Mouse (Mus musculus) hindbrain, postnatal 0 days (tissue): Measurements from ENCODE around the gene Synpo2l. TPM values are rescaled to one million over a fixed set of nuclear protein-coding genes. Genes with fewer than 3 reads are reported as not detected.
A peak's percentile ranks its signal among the peaks of the same experiment; 100 is the strongest.

ENCODE experiments used
- ATAC-seq: fragments of 200-750 bp; cut with Nextera tagmentation; 2 replicates; pipeline ENCODE4 v1.8.0; 2017; ENCODE audit warnings: mild to moderate bottlenecking, moderate TSS enrichment, moderate library complexity
- DNase-seq: peaks from one replicate; pipeline ENCODE4 v3.0.0-alpha.2; 2015; ENCODE audit warnings: low spot score
- H3K27ac ChIP-seq: fragments of 300-500 bp; sonication (generic); 2 replicates; pipeline ENCODE4 v1.5.1; 2014; ENCODE audit warnings: mild to moderate bottlenecking
- H3K27me3 ChIP-seq: fragments of 300-500 bp; sonication (generic); 2 replicates; pipeline ENCODE4 v1.6.1; 2014; ENCODE audit warnings: low read length, mixed read lengths; ENCODE audit not compliant: insufficient read depth
- H3K36me3 ChIP-seq: fragments of 300-500 bp; sonication (generic); 2 replicates; pipeline ENCODE4 v1.6.1; 2014; ENCODE audit warnings: low read length, mixed read lengths; ENCODE audit not compliant: insufficient read depth
- H3K4me1 ChIP-seq: fragments of 300-500 bp; sonication (generic); 2 replicates; pipeline ENCODE4 v1.6.1; 2014; ENCODE audit warnings: antibody characterized with exemption, low read length, mixed read lengths; ENCODE audit not compliant: insufficient read depth
- H3K4me2 ChIP-seq: fragments of 300-500 bp; sonication (generic); 2 replicates; pipeline ENCODE4 v1.6.1; 2014; ENCODE audit warnings: low read depth, mild to moderate bottlenecking, low read length, moderate library complexity, mixed read lengths
- H3K4me3 ChIP-seq: fragments of 300-500 bp; sonication (generic); 2 replicates; pipeline ENCODE4 v1.5.1; 2014; ENCODE audit warnings: low read length
- H3K9ac ChIP-seq: fragments of 300-500 bp; sonication (generic); replicated peaks from 2 replicates; pipeline ENCODE4 v1.6.1; 2014; ENCODE audit warnings: mild to moderate bottlenecking, low read length, moderate library complexity, mixed read lengths
- H3K9me3 ChIP-seq: fragments of 300-500 bp; sonication (generic); 2 replicates; pipeline ENCODE4 v1.6.1; 2016; ENCODE audit warnings: low read length, mixed read lengths
- CTCF ChIP-seq: IDR thresholded peaks from 2 replicates; pipeline ENCODE4 v1.5.1; 2016; ENCODE audit warnings: antibody characterized with exemption, control low read depth, low read depth
- WGBS: fragments of 180-500 bp; shearing (Covaris S2); extraction: QIAGEN DNeasy Blood & Tissue Kit; methylation state at CpG from one replicate; pipeline ENCODE4 v1.1.7; 2014; 5-methylcytosine and 5-hydroxymethylcytosine counted together
- polyA plus RNA-seq: library from polyadenylated mRNA; unstranded; fragments of >200 nt; fragmentation: Nextera tagmentation; extraction: Ambion mirVana; gene quantifications from 2 replicates; pipeline ENCODE4 v1.2.1, GENCODE M21; 2015
- total RNA-seq: library from RNA; depleted of rRNA; stranded (reverse); fragments of >200 nt; gene quantifications from 2 replicates; pipeline ENCODE4 v1.2.3, GENCODE M21; 2014

Synpo2l gene
- total and polyA plus RNA-seq, 2 experiments from 2014 or later, result 0.20 to 0.52 TPM

GRCm38 (mm10) chr14:20658902-20659301, 9.3 kb downstream of the Synpo2l start:
- H3K4me3 ChIP-seq, result no peak overlapping the region
- ATAC-seq, result no peak
- H3K27me3 ChIP-seq, result no peaks in the 10 kb centered on the region
- peaks cover 13% of the 10 kb centered on the region; the same call in 1 of the 2 replicates for H3K4me1 ChIP-seq
- no peak overlapping the region for H3K4me2 ChIP-seq
- no peaks in the 10 kb centered on the region for H3K9me3 ChIP-seq
- DNase-seq, result no peak
- no peaks in the 10 kb centered on the region for H3K36me3 ChIP-seq
- H3K9ac ChIP-seq, result no peak overlapping the region
- WGBS, result 92% methylated on average over 6 of the region's 6 CpGs
- TF ChIP-seq CTCF, result no peak
- H3K27ac ChIP-seq, result no peak overlapping the region

GRCm38 (mm10) chr14:20658326-20658725, 9.8 kb downstream of the Synpo2l start:
- no peaks in the 10 kb centered on the region for H3K36me3 ChIP-seq
- DNase-seq, result peak; percentile 72
- ATAC-seq, result no peak
- no peak overlapping the region for H3K9ac ChIP-seq
- H3K4me1 ChIP-seq, result peaks cover 13% of the 10 kb centered on the region; the same call in 1 of the 2 replicates
- no peak overlapping the region for H3K4me2 ChIP-seq
- H3K27me3 ChIP-seq, result no peaks in the 10 kb centered on the region
- peak; percentile 77 for TF ChIP-seq CTCF
- H3K27ac ChIP-seq, result no peak overlapping the region
- no peaks in the 10 kb centered on the region for H3K9me3 ChIP-seq
- no peak overlapping the region for H3K4me3 ChIP-seq

GRCm38 (mm10) chr14:20656361-20656760, 11.8 kb downstream of the Synpo2l start, which contains the start of gene Myoz1:
Gene Myoz1 (minus strand): TSS chr14:20656540.
- no peaks in the 10 kb centered on the region for H3K36me3 ChIP-seq
- no peak within 1 kb of the TSS for H3K27ac ChIP-seq
- H3K4me3 ChIP-seq, result no peak within 1 kb of the TSS
- no peak within 1 kb of the TSS for H3K9ac ChIP-seq
- no peaks in the 10 kb centered on the region for H3K27me3 ChIP-seq
- WGBS, result 57% methylated on average over 11 of the region's 11 CpGs
- no peak for TF ChIP-seq CTCF
- H3K4me1 ChIP-seq, result peaks cover under 1% of the 10 kb centered on the region; the same call in 1 of the 2 replicates
- ATAC-seq, result no peak
- no peak within 1 kb of the TSS for H3K4me2 ChIP-seq
- no peak for DNase-seq
- no peaks in the 10 kb centered on the region for H3K9me3 ChIP-seq

- DNase-seq (no peak), ATAC-seq (no peak)
- H3K9me3 ChIP-seq, result no peaks in the 10 kb centered on the region
- TF ChIP-seq CTCF, result no peak
- H3K4me1 ChIP-seq, result no peaks in the 10 kb centered on the region; the same call in 1 of the 2 replicates
- no peak overlapping the region for H3K9ac ChIP-seq
- no peaks in the 10 kb centered on the region for H3K36me3 ChIP-seq
- H3K4me3 ChIP-seq, result no peak overlapping the region
- 79% methylated on average over 9 of the region's 9 CpGs for WGBS
- no peaks in the 10 kb centered on the region for H3K27me3 ChIP-seq
- no peak overlapping the region for H3K27ac ChIP-seq
- no peak overlapping the region for H3K4me2 ChIP-seq
Measured at GRCm38 (mm10) chr14:20655731-20656130, 12.4 kb downstream of the Synpo2l start.

- no peak for TF ChIP-seq CTCF
- Histone ChIP-seq H3K27me3 (no peaks in the 10 kb centered on the region), H3K4me2 (no peak overlapping the region), H3K4me3 (no peak overlapping the region), H3K9me3 (no peaks in the 10 kb centered on the region), H3K4me1 (no peaks in the 10 kb centered on the region), H3K27ac (no peak overlapping the region), H3K36me3 (no peaks in the 10 kb centered on the region), H3K9ac (no peak overlapping the region)
- ATAC-seq (no peak), DNase-seq (no peak)
- 80% methylated on average over 9 of the region's 9 CpGs for WGBS
Measured at GRCm38 (mm10) chr14:20654690-20655421, 13.3 kb downstream of the Synpo2l start.

- TF ChIP-seq CTCF, result no peak
- 73% methylated on average over 4 of the region's 4 CpGs for WGBS
- H3K36me3 ChIP-seq, result no peaks in the 10 kb centered on the region
- no peak overlapping the region for H3K4me3 ChIP-seq
- H3K27me3 ChIP-seq, result no peaks in the 10 kb centered on the region
- no peak overlapping the region for H3K27ac ChIP-seq
- no peaks in the 10 kb centered on the region for H3K4me1 ChIP-seq
- H3K9ac ChIP-seq, result no peak overlapping the region
- no peak overlapping the region for H3K4me2 ChIP-seq
- ATAC-seq, result no peak
- DNase-seq, result no peak
- H3K9me3 ChIP-seq, result no peaks in the 10 kb centered on the region
Measured at GRCm38 (mm10) chr14:20651722-20652256, 16.4 kb downstream of the Synpo2l start.

DNA sequence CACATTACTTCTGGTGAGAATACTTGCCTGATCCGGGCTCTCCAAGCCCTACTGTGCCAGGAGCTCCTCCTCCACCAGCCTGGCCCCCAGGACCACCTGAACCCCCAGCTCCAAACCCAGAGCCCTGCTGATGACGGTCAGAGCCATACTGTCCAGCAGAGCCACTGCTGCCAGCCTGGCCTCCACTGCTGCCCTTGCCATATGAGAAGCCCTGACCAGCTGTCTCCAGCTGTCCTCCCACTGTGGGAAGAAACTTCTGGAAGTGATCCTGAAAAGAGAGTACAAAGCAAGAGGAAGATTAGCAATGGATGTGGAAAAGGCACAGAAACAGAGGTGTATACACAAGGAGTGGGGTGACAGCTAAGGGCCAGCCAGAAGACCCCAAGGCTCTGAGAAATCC, 17.2 kb downstream of the Synpo2l start:
- no peaks in the 10 kb centered on the region for H3K9me3 ChIP-seq
- H3K27ac ChIP-seq, result no peak overlapping the region
- no peak overlapping the region for H3K9ac ChIP-seq
- no peak for TF ChIP-seq CTCF
- H3K36me3 ChIP-seq, result no peaks in the 10 kb centered on the region
- no peaks in the 10 kb centered on the region for H3K27me3 ChIP-seq
- H3K4me2 ChIP-seq, result no peak overlapping the region
- DNase-seq (no peak), ATAC-seq (peak; percentile 27; the same call in 1 of the 2 replicates)
- no peaks in the 10 kb centered on the region for H3K4me1 ChIP-seq
- 74% methylated on average over 2 of the region's 2 CpGs for WGBS
- H3K4me3 ChIP-seq, result no peak overlapping the region
